Comparison of ENCODE assay signal across 27 mouse cellular contexts in the genomic region with DNA sequence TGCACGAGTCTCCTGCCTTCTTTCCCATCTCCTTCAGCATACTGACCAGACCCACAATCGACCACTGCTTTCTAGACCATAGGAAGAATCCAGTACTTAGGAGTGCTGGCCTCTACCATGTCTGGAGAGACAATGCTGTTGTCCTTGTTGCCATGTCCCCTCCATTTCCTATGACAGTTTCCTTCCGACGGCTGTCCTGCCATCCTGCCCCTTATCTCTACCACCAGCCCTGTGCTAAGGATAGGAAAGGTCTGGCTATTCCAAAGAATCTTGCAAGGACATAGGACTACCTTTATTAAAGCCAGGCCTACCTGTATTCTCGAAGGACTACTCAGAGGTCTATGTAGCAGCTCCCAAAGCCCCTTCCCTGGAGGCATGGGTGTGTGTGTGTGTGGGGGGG. TPM values are rescaled to one million over a fixed set of nuclear protein-coding genes. Genes with fewer than 3 reads are reported as not detected.
DNase-seq lines count a peak whose midpoint lies in the region; ATAC-seq and TF ChIP-seq lines count a peak whose summit lies in the region.
"Had no signal": no experiment of that assay in that cellular context is flagged by ENCODE, and none has a peak within 500 bp of the region (broad histone marks: within the 10 kb centered on the region; RNA-seq: fewer than 3 reads in every experiment).

No protein-coding gene starts in this region.

- ATAC-seq in heart, postnatal 0 days (ENCODE audit: insufficient read depth, low read depth) = 0 out of 2 replicates have a peak, but pooled peaks have one; percentile 22
- ATAC-seq in lung, postnatal 0 days = peak; percentile 54
- ATAC-seq in liver, embryonic 15.5 days (ENCODE audit: insufficient read depth) = peak; percentile 7; the same call in 1 of the 2 replicates
- no peak for ATAC-seq in stomach, embryonic 16.5 days (ENCODE audit: insufficient read depth, low FRiP score)
- ATAC-seq: activated CD4-positive, CD25-positive, alpha-beta regulatory T cell, adult 4 months had no signal

- TF ChIP-seq POLR2A in lung, adult 2 months (IDR thresholded peaks at IDR 0.05; ENCODE audit: borderline replicate concordance, extremely low read depth, low read depth, low read length) = no peak

- TF ChIP-seq EP300 in heart, postnatal 0 days (IDR thresholded peaks at IDR 0.05; ENCODE audit: low read depth) = no peak
- peak; percentile 85 for TF ChIP-seq EP300 in lung, postnatal 0 days (IDR thresholded peaks at IDR 0.05)

- no peak overlapping the region for H3K4me3 ChIP-seq in heart, postnatal 0 days (ENCODE audit: low read depth, low read length)
- no peak overlapping the region for H3K4me3 ChIP-seq in lung, postnatal 0 days (ENCODE audit: low read depth, low read length)
- no peak overlapping the region for H3K4me3 ChIP-seq in lung, adult 2 months (replicated peaks; ENCODE audit: extremely low read depth, low read depth, low read length)
- H3K4me3 ChIP-seq in liver, embryonic 15.5 days (replicated peaks) = no peak overlapping the region
- H3K4me3 ChIP-seq in stomach, embryonic 16.5 days (replicated peaks; ENCODE audit: low read length) = no peak overlapping the region
- H3K4me3 ChIP-seq: embryonic facial prominence, embryonic 13.5 days; erythroblast, embryonic 14.5 days; forebrain, embryonic 12.5 days; heart, embryonic 12.5 days; hindbrain, embryonic 10.5 days; limb, embryonic 15.5 days; neural tube, embryonic 15.5 days had no signal

- no peaks in the 10 kb centered on the region for H3K27me3 ChIP-seq in heart, postnatal 0 days (ENCODE audit: control insufficient read depth, insufficient read depth, low read length)
- no peaks in the 10 kb centered on the region for H3K27me3 ChIP-seq in lung, postnatal 0 days (replicated peaks; ENCODE audit: insufficient read depth, low read length)
- H3K27me3 ChIP-seq in liver, embryonic 15.5 days = no peaks in the 10 kb centered on the region
- no peaks in the 10 kb centered on the region for H3K27me3 ChIP-seq in stomach, embryonic 16.5 days (ENCODE audit: control insufficient read depth, insufficient read depth, low read length)
- H3K27me3 ChIP-seq: embryonic facial prominence, embryonic 13.5 days; forebrain, embryonic 12.5 days; heart, embryonic 12.5 days; limb, embryonic 15.5 days; neural tube, embryonic 15.5 days had no signal

- peaks cover 2% of the 10 kb centered on the region; the same call in 1 of the 2 replicates for H3K4me1 ChIP-seq in heart, postnatal 0 days (ENCODE audit: control insufficient read depth, insufficient read depth)
- peaks cover 4% of the 10 kb centered on the region; the same call in 1 of the 2 replicates for H3K4me1 ChIP-seq in lung, postnatal 0 days (ENCODE audit: insufficient read depth, low read depth, low read length)
- peaks cover 17% of the 10 kb centered on the region for H3K4me1 ChIP-seq in lung, adult 2 months (ENCODE audit: control insufficient read depth, insufficient read depth, low read length)
- 0 out of 2 replicates have a peak, but pooled peaks cover 10% of the 10 kb centered on the region for H3K4me1 ChIP-seq in liver, embryonic 15.5 days (replicated peaks)
- no peaks in the 10 kb centered on the region for H3K4me1 ChIP-seq in stomach, embryonic 16.5 days (ENCODE audit: control insufficient read depth, insufficient read depth, low read length)
- H3K4me1 ChIP-seq: hindbrain, embryonic 10.5 days had no signal

- peak overlapping the region; percentile 16; the same call in 1 of the 2 replicates for H3K27ac ChIP-seq in heart, postnatal 0 days (ENCODE audit: low read depth)
- peak overlapping the region; percentile 43 for H3K27ac ChIP-seq in lung, postnatal 0 days (ENCODE audit: low read length)
- H3K27ac ChIP-seq in liver, embryonic 15.5 days (replicated peaks) = no peak overlapping the region
- H3K27ac ChIP-seq in stomach, embryonic 16.5 days (ENCODE audit: low read length) = peak overlapping the region; percentile 1; the same call in 1 of the 2 replicates
- H3K27ac ChIP-seq: embryonic facial prominence, embryonic 13.5 days; forebrain, embryonic 12.5 days; hindbrain, embryonic 10.5 days; kidney, postnatal 0 days; limb, embryonic 15.5 days; macrophage; neural tube, embryonic 15.5 days had no signal

- H3K9me3 ChIP-seq in heart, postnatal 0 days (replicated peaks; ENCODE audit: control insufficient read depth, low read length) = no peaks in the 10 kb centered on the region
- H3K9me3 ChIP-seq in lung, postnatal 0 days (ENCODE audit: low read length) = no peaks in the 10 kb centered on the region
- H3K9me3 ChIP-seq in liver, embryonic 15.5 days (replicated peaks) = no peaks in the 10 kb centered on the region
- H3K9me3 ChIP-seq in stomach, embryonic 16.5 days (replicated peaks; ENCODE audit: control insufficient read depth, low read length) = no peaks in the 10 kb centered on the region
- H3K9me3 ChIP-seq: embryonic facial prominence, embryonic 13.5 days; forebrain, embryonic 12.5 days; heart, embryonic 12.5 days; hindbrain, embryonic 10.5 days; limb, embryonic 15.5 days; neural tube, embryonic 15.5 days had no signal

- 56% methylated on average over 5 of the region's 5 CpGs for WGBS in heart, postnatal 0 days
- WGBS in lung, postnatal 0 days = 66% methylated on average over 5 of the region's 5 CpGs
- 44% methylated on average over 5 of the region's 5 CpGs for WGBS in lung, adult 2 months
- 37% methylated on average over 5 of the region's 5 CpGs for WGBS in liver, embryonic 15.5 days (ENCODE audit: insufficient replicate concordance)
- 77% methylated on average over 5 of the region's 5 CpGs for WGBS in stomach, embryonic 16.5 days

- no peak for DNase-seq in heart, postnatal 0 days (ENCODE audit: low spot score)
- no peak for DNase-seq in heart, postnatal 14 days
- DNase-seq in lung, postnatal 0 days (ENCODE audit: low spot score) = peak; percentile 46
- no peak for DNase-seq in lung, adult 2 months
- DNase-seq in T-cell, adult 2 months (ENCODE audit: low spot score) = no peak
- DNase-seq: adrenal gland, postnatal 10 days; cerebellum, adult 2 months; cerebellum, postnatal 25 days; embryo, embryonic 11 days; kidney, adult 18-20 months; left cerebral cortex, postnatal 4 days; right cerebral cortex, adult 18-20 months; right cerebral cortex, postnatal 4 days had no signal

- no peak overlapping the region for H3K4me2 ChIP-seq in heart, postnatal 0 days (ENCODE audit: low read depth, low read length)
- H3K4me2 ChIP-seq in lung, postnatal 0 days (replicated peaks; ENCODE audit: low read depth, low read length) = no peak overlapping the region
- no peak overlapping the region for H3K4me2 ChIP-seq in liver, embryonic 15.5 days
- H3K4me2 ChIP-seq in stomach, embryonic 16.5 days (ENCODE audit: low read depth, low read length) = no peak overlapping the region
- H3K4me2 ChIP-seq: embryonic facial prominence, embryonic 13.5 days; forebrain, embryonic 12.5 days; heart, embryonic 12.5 days; limb, embryonic 15.5 days; midbrain, embryonic 11.5 days; neural tube, embryonic 15.5 days had no signal

- H3K9ac ChIP-seq in heart, postnatal 0 days (replicated peaks; ENCODE audit: low read depth, low read length) = no peak overlapping the region
- no peak overlapping the region for H3K9ac ChIP-seq in lung, postnatal 0 days (replicated peaks; ENCODE audit: low read depth)
- no peak overlapping the region for H3K9ac ChIP-seq in liver, embryonic 15.5 days
- no peak overlapping the region; the same call in 1 of the 2 replicates for H3K9ac ChIP-seq in stomach, embryonic 16.5 days (ENCODE audit: low read length)
- H3K9ac ChIP-seq: embryonic facial prominence, embryonic 13.5 days; forebrain, embryonic 12.5 days; heart, embryonic 12.5 days; limb, embryonic 15.5 days; neural tube, embryonic 15.5 days had no signal

- intact Hi-C loops in heart, postnatal 14 days (cut with DNase I) = loop anchor here (10.0 kb wide), 1 partner anchor 363 kb away; no protein-coding TSS in a partner anchor

- peaks cover 80% of the 10 kb centered on the region for H3K36me3 ChIP-seq in heart, postnatal 0 days (replicated peaks; ENCODE audit: control insufficient read depth, insufficient read depth, low read length)
- peaks cover 36% of the 10 kb centered on the region; the same call in 1 of the 2 replicates for H3K36me3 ChIP-seq in lung, postnatal 0 days (ENCODE audit: insufficient read depth, low read length)
- peaks cover 30% of the 10 kb centered on the region for H3K36me3 ChIP-seq in liver, embryonic 15.5 days (replicated peaks)
- peaks cover 13% of the 10 kb centered on the region; the same call in 1 of the 2 replicates for H3K36me3 ChIP-seq in stomach, embryonic 16.5 days (ENCODE audit: control insufficient read depth, insufficient read depth, low read length)

- no peak for TF ChIP-seq CTCF in heart, postnatal 0 days (IDR thresholded peaks at IDR 0.05; ENCODE audit: low read depth)
- TF ChIP-seq CTCF in lung, postnatal 0 days (IDR thresholded peaks at IDR 0.05) = no peak
- TF ChIP-seq CTCF in lung, adult 2 months (IDR thresholded peaks at IDR 0.05; ENCODE audit: insufficient read depth, low read length) = no peak

RNA-seq across cellular contexts. Expression of a gene that starts 12.6 kb away (rescaled TPM):
- 267 and 380 TPM in 2 replicates for total RNA-seq in heart, postnatal 0 days (2014; rRNA removed; ENCODE audit: low replicate concordance)
- polyA plus RNA-seq in heart, postnatal 0 days (2015; fragmentation: Nextera tagmentation; extraction: Ambion mirVana) = 66.4 and 68.8 TPM in 2 replicates
- total RNA-seq in heart, postnatal 14 days (2021) = 100 to 1,000 TPM; 100 to 103 TPM
- 108 and 110 TPM in 2 replicates for polyA plus RNA-seq in lung, postnatal 0 days (2015; fragmentation: Nextera tagmentation; extraction: Ambion mirVana)
- 208 and 282 TPM in 2 replicates for polyA plus RNA-seq in lung, adult 2 months (2012; rRNA removed)
- 58.5 and 71.9 TPM in 2 replicates for polyA plus RNA-seq in liver, embryonic 15.5 days (2015; fragmentation: Nextera tagmentation; extraction: Ambion mirVana)
- polyA plus RNA-seq in stomach, embryonic 16.5 days (2015; fragmentation: Nextera tagmentation; extraction: Ambion mirVana) = 109 and 128 TPM in 2 replicates

RNA-seq across cellular contexts. Expression of a gene that starts 23.6 kb away (rescaled TPM):
- total RNA-seq in heart, postnatal 0 days (2014; rRNA removed; ENCODE audit: low replicate concordance) = 0.08 TPM in 1 of 2 replicates, not detected in the other
- polyA plus RNA-seq in heart, postnatal 0 days (2015; fragmentation: Nextera tagmentation; extraction: Ambion mirVana) = not detected in 2 replicates
- total RNA-seq in heart, postnatal 14 days (2021) = under 1 TPM; 0.02 to 0.12 TPM
- 0.04 TPM in 2 replicates for polyA plus RNA-seq in lung, postnatal 0 days (2015; fragmentation: Nextera tagmentation; extraction: Ambion mirVana)
- 0.08 and 0.09 TPM in 2 replicates for polyA plus RNA-seq in lung, adult 2 months (2012; rRNA removed)
- polyA plus RNA-seq in liver, embryonic 15.5 days (2015; fragmentation: Nextera tagmentation; extraction: Ambion mirVana) = not detected in 2 replicates
- polyA plus RNA-seq in stomach, embryonic 16.5 days (2015; fragmentation: Nextera tagmentation; extraction: Ambion mirVana) = 0.02 and 0.09 TPM in 2 replicates
- total RNA-seq: MEL had no signal
- polyA plus RNA-seq: activated CD4-positive, CD25-positive, alpha-beta regulatory T cell, adult 4 months; erythroblast, embryonic 14.5 days; heart, embryonic 12.5 days had no signal
